Mouse (Mus musculus): ENCODE measurements around the gene Anks1b.

DNA sequence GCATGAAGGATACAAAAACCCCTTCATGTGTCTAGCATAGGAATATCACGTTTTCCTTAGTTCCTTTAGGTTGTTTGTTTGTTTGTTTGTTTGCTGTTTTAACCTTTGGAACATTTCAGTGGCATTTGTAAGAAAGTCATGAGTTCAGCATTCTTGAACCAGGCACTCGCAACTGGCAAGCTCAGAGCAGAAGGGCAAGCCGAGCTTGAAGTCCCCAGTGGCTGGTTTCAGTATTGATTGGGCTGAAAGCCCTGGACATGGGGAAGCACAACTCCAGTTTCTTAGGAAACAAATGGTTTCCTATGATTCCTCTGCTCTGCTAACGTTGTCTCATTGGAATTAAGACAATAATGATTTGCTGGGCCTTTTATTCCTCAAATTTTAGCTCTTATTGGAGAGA, 846.7 kb downstream of the Anks1b start:
- TF ChIP-seq POLR2A (IDR thresholded peaks at IDR 0.05; ENCODE audit: low read depth, low read length) (no peak), CTCF (IDR thresholded peaks at IDR 0.05; ENCODE audit: extremely low read depth, insufficient read depth, insufficient read length, insufficient replicate concordance) (no peak)
